Mouse (Mus musculus) monocyte, adult 5-6 weeks (primary cell): ENCODE results near the gene Asic2. TPM values are rescaled to one million over a fixed set of nuclear protein-coding genes. Genes with fewer than 3 reads are reported as not detected.

Experiments used
- ATAC-seq: fragments of 153-309, 156-312 bp; replicated peaks from 2 replicates; pipeline ENCODE4 v1.8.0; 2017; ENCODE audit warnings: mild to moderate bottlenecking; ENCODE audit not compliant: low TSS enrichment, insufficient number of reproducible peaks, severe bottlenecking, poor library complexity, low FRiP score
- total RNA-seq: library from RNA; stranded (forward); fragments of 200-1000, 200-491, 200-594 nt; gene quantifications from 3 replicates; pipeline ENCODE4 v1.2.3, GENCODE M21; 2017

Asic2 gene
- total RNA-seq, 1 experiment from 2014 or later = not detected

DNA sequence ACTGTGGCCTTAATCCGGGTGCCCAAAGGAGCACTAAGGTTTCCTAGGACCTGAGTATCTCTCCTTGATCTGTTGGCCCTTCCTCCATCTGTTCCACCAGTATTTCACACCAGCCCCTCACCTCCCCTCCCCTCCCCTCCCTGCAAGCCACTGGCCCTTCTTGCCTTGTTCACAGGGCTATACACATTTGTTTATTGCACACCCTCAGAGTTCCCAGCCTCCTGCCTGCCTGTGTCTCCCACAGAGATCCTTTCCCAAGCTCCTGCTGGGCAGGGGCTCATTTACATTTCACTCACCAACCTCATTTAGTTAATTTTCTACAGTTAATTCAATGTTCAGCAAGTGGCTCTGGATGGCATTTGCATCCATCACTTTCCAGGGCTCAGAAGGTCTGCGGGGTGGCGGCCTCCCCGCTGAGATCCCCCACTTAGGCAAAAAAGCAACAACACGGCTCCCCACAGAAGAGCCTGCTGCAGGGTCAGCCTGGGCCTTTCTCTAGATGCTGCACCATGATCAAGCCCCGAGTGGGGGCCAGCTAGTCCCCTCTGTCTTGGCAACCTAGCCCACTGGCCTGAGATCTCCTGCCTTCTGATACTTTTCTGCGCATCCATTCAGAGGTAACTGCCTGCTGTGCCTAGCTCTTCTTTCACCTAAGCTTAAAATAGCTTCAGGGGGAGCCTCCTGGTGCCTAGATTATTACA is 196.9 kb downstream of the Asic2 start:
- no peak for ATAC-seq

DNA sequence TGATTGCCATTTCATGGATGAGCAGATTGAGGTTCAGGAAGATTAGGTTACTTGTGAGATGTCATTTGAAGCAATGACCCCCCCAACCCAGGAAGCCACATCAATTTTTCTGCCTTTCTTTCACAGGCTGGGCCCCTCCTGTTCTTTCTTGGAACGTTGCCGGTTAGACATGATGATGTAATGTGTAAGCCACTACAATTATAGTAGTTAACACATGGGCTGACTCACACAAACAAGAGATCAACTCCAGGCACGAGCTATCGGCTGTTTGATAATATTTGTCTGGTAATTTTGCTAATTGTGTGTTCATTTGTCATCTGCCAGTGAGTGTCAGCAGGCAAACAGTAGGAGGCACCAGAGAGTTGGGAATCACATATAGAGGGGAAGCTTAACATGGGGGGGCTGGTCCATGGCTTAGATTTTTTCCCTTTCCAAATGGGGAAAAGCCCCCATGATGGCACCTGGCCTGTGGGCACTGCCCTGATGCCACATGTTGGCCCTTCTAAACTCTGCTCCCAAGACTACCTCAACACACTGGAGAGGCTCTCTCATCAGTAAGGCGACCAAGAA is 198.5 kb downstream of the Asic2 start:
- no peak for ATAC-seq

DNA sequence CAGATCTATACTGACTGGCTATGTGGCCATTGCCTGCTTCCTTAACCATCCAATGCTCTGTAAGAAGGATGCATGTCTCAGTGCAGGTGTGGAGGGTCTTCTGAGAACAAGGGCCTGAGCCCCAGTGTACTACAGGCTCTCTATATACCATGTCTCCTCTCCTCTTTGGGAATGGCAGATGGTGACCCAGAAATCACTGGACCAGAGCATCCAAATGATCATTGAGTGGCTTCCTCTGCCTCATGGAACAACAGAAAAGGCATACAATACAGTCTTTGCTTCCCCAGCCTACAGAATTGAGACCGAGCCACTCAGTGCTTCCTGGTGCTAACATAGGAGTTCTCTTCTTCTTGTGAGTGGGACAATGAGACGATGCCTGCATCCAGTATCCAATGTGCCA is 200.0 kb downstream of the Asic2 start:
- no peak for ATAC-seq

DNA sequence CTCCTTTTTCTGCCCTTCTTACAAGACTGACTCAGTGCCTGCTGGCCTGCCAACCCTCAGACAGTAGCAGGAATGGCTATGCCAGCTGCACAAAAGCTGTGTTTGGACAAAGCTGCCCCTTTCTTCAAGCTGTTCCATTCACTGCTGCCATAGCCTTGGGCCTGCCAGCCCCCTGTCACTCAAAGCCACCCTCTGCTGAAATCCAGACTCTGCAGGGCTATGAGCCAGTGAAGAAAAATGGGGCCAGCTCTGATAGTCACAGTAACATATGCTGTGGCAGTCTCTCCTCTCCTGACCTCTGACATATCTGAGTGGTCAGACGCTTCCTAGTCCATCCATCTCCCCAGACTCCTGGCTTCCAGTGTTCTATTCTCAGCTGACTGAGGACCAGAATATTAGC is 200.5 kb downstream of the Asic2 start:
- no peak for ATAC-seq

DNA sequence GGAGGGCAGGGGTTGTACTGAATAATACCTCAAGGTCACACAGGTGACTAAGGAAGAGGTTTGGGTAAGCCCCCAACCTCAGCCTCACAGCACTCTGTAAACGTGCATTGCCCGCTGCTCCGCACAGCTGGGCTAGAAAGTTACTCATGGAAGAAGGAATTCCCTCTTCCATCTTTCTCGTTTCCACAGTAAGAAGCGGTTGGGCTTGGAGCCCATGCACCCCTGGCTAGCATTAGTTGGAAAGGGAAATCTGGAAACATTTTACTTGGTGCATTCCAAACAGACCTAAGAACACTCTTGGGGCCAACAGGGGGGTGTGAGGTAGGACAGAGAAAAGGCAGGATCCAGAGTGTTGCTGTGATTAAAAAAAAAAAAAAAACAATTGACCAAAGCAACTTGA is 203.0 kb downstream of the Asic2 start:
- no peak for ATAC-seq

DNA sequence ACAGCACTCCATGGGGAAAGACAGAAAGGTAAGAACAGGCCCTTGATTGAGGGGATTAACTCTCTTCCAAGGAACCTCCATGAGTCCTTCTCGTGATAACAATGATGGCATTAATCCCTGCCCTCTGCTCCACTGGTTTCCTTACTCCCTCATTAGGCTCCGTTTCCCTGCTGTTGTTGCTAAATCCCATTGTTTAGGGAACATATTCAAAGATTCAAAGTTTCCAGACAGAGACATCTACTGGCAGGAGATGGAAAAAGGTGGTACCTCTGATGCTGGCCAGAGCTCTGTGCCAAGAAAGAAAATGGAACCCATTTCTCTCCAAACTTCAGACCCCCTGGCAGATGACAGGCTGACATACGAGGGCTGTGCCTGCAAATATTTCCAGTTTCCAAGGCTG is 203.5 kb downstream of the Asic2 start:
- no peak for ATAC-seq

DNA sequence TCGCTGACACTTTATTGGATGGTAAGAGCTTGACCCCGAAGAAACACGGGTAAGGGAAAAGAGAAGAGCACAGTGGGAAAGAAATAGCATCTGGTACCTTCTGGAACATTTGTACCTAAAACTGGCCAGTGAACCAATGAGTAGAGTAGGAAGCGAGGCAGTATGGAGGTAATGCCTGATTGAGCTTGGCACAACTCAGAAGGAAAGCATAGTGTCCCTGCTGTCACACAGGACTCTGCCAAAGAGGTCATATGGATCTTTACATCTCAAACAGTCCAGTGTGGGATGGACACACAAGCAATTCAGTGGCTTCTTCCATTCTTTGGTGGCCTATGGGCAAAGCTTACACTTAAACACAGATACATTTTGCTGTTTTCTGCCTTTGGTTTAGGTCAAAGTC is 211.0 kb downstream of the Asic2 start:
- ATAC-seq = no peak

DNA sequence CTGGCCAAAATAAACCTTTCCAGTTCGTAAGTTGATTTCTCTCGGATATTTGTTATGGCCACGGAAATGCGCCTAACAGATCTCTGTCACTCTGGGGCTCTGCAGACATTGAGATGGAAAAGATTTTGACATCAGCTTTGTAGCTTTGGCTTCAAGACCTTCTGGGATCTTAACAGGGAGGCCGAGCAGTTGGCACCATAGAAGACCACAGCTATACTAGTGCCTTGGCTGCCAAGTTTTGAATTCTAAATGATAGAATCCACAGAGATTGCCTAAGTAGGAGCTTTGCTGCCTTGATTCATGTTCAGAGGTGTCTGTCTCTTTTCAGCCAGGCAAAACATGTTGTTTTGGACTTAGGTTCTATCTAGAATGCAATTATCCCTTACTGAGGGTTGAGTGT is 217.4 kb downstream of the Asic2 start:
- ATAC-seq = no peak

DNA sequence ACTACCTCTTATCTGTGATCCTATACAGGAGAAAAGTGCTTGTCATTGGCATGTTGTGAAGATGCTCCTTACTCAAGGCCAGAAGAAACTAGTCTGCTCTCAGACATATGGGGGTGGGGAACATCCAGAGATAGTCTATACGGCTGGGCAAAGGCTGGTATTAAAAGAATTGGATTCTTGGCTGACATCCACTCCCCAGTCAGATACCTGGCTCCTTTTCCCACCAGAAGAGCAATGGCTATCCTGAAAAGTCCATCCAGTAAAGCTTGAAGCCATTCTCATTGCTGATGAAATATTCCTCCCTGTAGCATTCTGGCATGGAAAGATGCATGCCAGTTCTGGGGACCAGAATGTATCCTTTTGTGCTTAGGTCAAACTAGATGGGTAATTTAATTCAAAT is 218.2 kb downstream of the Asic2 start:
- ATAC-seq = no peak

DNA sequence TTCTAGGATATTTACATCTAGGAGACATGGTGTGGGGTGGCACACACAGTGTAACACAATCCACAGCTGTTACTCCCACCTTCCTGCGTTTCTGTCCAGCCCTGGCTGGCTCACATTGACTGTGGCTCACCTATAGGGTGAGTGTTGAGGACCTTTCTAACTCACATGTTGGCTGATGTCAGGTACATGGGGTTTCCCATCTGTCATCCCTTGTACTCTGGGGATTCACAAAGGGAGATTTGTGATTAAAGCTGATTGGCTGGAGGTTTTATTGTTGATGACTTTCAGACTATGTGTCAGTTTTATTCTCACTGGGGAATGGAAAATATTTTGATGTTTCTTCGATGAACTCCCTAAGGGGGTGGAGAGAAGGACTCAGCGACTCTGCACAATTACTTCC is 229.3 kb downstream of the Asic2 start:
- ATAC-seq = no peak

DNA sequence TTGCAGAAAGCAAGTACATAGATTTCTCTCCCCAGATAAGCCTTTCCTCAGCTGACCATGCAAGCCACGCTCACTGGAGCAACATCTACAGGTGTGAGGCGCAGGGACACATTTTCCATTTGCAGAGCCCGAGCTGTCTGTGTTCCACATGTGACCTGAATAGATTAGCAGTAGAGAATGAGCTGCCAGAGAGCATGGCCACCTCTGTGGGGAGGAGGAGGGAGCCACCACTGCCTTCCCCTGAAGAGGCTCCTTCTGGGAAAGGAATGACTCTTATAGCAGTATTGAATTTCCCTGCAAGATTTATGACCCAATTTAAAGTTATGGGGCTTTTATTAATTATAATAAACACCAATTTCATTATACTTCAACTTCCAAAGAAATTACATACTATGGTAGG is 230.5 kb downstream of the Asic2 start:
- ATAC-seq = no peak

DNA sequence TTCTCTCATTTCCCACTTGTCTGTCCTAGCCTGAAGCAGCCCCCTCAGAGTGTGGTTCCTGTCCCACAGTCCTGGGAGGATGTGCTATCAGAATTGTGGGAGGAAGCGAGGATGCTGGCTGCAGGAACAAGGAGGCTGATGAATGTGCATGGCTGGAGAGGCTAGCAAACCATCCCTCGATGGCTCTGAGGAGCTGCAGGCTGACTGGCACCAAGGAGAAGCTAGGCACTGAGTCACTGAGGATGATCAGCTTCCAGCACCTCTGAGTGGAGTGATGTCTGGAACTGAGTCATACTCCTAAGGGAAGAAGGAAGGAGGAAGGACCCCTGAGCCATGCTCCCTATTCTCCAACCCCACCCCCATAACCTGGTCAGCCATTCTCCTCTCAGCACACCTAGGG is 246.2 kb downstream of the Asic2 start:
- ATAC-seq = no peak

DNA sequence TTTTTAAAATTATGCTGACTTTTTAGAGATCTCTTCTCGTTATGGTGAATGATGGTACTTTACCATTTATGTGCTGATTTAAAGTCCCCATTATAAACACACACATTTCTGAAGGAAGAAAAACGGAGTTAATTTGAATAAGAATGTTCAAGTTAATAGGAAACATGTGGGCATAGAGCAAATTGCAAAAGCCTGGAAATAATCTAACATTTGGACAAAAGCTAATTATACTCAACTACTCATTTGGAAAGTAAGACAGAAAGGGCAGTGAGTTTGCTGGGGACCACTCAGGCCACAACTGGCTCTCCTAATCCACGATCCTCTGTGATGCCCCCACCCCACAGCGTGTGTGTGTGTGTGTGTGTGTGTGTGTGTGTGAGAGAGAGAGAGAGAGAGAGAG is 253.5 kb downstream of the Asic2 start:
- ATAC-seq = no peak

DNA sequence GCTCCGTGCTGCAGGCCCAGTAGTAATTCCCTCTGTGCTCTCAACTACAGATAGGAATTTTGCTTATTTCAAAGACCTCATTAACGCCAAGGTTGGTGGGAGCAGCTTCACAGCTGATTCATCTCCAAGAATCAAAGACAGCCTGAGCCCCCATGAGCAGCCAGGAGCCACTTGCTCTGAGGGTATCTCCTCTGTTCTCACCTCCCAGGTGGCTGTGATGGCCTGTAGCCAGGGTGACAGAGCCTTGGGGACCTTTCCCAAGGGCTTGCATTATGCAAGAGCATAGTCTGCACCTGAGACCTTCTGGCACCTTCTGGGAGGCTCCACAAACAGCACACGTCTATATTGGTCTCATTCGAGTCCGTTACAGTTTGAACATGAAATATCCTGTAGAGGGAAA is 261.3 kb downstream of the Asic2 start:
- no peak for ATAC-seq

DNA sequence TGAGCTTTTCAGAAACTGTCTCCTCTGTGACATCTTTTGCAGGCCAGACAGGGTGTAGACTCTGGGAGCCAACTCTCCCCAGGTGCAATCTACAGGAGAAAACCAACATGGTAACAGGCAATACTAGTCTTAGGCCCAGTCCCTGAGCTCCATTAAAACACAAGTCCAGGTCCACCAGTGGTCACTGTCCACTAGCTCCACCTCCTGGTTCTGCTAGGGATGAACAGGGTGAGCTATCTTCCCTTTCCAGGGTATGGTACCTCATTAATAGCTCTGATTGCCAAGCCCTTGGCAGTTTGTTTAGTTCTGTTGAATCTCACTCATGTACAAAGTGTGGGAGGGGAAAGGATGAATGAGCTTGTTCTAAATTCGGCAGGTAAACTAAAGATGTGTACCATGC is 270.2 kb downstream of the Asic2 start:
- ATAC-seq = no peak

DNA sequence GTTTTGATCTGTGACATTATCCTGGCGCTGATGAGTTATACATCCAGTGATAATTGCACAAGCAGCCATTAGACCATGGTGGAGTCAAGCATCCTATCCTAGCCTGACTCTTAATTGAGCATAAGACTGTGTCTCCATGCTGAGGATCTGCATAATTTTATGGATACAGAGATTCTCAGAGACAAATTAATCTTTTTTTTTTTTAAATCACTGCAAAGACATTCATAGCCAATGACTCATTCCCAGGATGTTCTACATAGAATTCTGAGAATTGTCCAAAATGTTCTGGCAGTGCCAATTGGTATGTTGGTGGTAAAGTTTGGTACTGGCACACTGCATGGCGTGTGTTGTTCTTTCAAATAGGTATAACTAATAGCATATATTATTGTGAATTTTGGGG is 272.8 kb downstream of the Asic2 start:
- no peak for ATAC-seq

DNA sequence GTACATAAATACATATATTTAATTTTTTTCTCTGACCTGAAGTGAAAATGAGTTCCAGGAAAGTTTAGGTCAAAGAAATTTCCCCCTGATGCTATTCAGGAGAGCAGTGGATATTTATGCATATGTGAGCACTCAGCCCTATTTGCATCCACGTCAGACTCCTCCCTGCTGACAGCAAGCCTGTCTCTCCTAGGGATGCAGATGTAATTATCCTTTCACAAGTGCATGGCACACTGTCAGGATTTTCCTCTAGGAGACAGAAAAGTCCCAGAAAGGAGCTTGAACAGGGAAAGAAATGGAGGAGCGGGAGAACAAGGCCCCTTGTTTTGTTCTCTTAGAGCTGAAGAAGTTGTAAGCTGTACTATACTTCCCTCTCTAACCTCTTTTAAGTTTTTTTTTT is 287.7 kb downstream of the Asic2 start:
- ATAC-seq = no peak

DNA sequence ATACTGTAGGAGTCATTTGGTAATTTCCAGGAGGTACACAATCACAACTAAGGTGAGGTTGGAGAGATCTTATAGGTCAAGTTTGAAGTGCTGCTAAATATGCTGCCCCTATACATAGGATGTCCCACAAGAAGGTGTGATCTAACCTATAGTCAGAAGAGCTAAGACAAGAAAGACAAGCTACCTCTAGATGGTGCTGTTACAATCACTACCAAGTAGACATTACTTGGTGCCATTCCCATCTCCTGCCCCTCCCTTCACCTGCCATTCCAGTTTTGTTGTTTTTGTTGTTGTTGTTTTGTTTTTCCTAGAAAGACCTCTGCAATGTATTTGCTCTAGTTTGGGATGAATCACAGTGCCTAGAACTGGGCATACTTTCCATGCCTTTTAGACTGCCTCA is 296.5 kb downstream of the Asic2 start:
- ATAC-seq = no peak

DNA sequence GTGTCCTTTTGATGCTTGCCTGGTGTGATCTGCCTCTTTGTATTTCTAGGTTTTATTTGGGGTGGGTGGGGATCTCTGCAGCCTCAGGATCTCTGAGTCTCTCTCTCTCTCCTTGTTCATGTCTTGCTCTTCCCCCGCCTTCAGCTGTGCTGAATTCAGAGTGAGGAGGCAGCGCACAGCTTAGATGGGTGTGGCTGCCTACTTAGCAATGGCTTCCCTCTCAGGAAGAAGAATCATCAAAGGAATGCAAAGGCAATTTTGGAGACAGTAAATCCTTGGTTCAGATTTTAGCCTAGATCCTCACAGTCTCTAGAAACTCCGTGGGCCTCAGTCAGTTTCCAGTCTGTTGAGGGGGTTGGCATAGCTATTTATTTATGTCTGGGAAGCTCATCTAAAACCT is 297.8 kb downstream of the Asic2 start:
- ATAC-seq = no peak

DNA sequence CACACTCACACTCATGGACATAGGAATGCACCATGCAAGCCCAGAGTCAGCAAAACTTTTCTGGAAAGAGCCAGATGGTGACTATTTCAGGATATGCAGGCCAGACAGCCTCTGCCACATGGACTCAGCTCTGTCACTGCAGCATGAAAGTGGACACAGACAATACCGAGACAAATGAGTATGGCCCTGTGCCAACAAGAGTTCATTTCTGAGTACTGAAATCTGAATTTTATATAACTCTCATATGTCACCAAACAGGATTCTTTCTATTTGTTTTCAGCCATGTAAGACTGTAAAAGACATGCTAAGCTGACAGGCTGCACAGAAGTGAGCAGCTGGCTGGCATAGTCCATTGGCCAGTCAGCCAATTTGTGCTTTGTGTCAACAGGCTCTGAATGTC is 309.4 kb downstream of the Asic2 start:
- no peak for ATAC-seq

DNA sequence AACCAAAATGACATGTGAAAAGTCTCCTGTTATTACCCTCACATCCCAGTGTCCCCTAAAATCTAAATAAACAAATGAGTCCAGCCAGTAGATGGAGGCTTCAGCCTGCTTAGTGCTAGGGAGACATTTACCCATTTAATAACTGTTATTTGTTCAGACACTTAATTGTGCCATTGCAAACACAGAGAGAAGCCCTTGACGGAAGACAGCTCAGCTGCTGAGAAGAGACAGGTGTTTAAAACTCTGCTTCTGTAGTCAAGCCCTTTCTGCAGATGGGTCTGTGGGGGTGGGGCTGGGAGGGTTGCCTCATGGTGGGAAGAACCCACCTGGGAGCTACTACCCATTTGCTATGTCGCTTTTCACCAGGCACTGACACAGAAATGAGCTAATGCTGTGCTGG is 311.1 kb downstream of the Asic2 start:
- no peak for ATAC-seq
